Mouse (Mus musculus) CH12F3 (cell line): ENCODE measurements around the gene Lmf2.

ENCODE experiments used
- in situ Hi-C: fragments of 300-500 bp; cut with MboI; formaldehyde crosslinking; loops from 2 replicates; pipeline ENCODE4 v1.14.3; 2020; ENCODE audit warnings: low sequenced_read_pairs

Lmf2 gene

DNA sequence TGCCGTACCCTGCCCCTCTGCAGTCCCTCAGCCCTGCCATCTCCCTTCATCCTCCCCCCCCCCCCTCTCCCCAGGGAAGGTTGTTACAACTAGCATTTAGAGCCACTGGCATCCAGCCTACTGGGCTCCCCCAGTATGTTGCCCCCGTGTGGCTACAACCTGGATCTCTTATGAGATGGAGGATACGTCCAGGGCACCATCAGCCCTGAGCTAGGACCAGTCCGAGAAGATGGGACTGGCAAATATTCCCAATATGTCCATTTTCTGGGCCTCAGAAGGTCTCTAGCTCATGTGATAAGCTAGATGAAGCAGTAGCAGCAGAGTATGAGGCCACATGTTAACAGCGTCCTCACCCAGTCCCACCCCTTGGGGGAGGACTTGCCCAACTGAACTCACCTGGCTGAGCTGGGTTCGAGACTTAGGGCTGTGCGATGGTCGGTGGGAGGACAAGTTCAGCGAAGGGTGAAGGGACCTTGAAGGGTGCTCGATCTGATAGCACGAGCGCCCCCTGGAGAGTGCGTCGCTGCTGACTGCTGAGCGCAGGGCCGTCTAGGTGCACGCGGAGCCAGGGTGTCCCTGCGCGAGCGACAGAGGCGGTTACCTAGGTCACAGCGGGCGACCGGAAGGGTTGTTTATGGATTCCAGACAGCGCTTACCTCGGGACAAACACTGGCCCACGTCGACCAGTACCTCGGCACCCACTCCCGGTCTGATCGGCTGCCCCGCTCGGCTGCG lies 17.7 kb upstream of the Lmf2 start:
- in situ Hi-C loops = no loop called here

DNA sequence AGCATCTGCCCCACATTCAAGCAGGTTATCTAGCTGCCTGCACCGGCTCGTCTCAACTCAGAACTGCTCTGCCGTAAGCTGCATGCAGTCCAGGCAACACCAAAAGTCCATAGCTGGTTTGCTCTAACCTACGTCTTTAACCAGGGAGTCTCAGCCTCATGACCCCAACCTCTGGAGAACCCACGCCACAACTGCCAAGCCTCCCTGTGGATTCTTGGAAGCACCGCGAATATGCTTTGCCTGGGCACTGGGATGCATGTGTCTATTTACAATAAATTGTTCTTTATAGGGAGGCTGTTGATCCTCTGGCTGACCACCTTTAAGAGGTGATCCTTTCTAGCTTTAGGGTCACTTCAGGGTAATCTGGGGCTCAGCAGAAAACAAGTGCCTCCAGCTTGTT lies 17.1 kb upstream of the Lmf2 start:
- in situ Hi-C loops = no loop called here

DNA sequence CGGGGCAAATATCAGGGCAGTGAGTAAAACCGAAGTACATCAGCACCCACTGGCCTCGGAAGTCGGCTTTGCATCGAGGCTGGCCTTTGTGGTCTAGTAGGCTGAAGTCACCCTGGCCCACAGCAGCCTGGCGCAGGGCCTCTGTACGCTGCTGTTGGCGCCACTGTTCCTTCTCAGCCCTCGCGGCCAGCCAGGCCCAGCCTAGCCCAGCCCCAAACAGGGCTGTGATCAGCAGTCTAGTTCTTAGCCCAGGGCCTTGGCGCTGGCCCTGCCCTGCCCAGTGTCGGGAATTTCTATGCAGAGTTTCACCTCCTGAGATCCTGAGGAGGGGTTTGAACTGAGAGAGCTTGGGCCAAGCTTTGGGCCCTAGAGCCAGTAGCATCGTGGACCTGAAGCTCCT lies 16.6 kb upstream of the Lmf2 start:
- in situ Hi-C loops = no loop called here

DNA sequence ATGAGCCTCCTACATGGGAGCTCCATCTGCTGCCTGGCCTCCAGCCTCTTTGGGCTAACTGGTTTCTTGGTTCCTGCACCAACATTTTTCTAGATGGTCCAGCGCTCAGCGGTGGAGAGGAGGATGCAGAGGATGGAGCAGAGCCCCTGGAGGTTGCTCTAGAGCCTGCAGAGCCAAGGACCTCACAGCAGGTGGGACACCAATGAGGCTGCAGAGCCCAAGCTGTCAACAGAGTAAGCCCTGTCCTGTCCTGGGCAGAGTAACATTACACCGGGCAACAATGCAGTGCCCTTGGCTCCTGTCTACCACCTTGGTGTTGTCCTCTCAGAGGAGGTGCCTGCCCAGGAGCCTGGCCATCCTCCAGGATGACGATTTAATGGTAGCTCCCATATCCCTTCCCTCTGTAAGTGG lies 9.7 kb upstream of the Lmf2 start:
- in situ Hi-C loops = no loop called here

DNA sequence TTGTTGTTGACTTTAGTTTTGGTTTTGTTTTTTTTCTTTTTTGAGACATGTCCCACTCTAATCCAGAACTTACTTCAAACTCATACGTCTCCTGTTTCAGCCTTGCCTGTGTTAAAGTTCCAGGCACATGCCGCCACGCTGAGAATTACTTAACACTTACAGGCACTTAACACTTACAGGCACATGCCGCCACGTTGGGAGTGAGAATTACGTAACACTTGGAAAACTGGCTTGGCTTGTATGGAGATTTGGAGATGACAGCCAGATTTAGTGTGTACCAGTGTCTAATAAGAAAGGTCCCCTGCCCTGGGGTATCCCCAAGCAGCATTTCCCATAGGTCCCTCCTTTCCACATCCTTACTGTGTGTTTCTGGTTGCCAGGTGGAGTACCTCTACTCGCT lies 7.6 kb upstream of the Lmf2 start:
- in situ Hi-C loops = no loop called here

DNA sequence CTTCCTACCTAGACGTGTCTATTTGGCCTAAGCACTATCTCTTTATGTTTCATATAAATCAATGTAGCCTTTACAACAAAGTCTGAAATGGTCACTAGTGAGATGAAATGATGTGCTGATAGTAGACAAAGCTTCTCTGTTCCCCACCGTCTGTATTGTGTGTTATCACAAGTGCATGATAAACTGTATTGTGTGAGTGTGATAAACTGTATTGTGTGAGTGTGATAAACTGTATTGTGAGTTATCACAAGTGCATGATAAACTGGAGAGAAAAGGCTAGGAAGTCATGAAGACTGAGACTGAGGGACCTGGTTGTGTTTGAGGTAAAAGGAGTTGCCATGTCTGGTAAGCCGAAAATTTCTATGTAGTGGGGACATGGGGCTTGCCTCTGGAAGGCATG lies 3.3 kb upstream of the Lmf2 start:
- in situ Hi-C loops = no loop called here

DNA sequence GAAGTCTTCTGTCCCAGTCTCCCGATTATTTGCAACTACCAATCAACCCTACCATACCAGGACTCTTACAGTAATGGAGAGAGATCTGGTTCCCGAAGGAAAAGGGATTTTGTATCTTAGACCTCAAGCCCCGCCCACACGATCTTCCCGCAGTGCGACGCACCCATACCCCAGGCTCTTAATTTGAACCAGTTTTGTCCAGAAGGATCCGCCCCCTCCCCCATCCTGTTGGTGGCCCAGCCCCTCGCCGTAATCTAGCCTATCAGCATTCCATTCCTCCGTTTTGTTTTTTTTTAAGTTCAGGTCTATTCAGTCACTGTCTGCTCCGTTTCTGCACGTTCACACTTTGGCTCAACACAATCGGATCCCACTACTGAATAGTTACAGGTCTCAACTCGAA lies 913 bp upstream of the Lmf2 start:
- in situ Hi-C loops = no loop called here

DNA sequence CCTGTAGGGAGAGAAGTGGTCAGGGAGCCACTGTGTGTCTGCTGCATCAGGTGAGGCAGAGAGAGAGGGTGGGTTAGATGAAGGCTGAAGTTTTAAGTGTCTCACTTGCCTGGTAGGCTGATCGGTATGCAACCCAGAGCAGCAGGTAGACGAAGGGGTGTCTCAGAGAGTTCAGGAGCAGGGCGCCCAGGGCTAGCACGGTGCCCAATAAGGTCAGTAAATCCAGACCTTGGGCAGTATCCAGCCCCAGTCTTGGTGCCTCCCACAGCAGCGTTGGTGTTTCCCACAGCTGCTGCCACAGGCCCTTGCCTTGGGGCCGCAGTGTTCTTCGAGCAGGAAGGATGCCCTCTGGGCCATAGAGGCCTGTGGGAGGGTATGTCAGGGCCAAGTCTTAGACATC lies 1.0 kb downstream of the Lmf2 start:
- in situ Hi-C loops = no loop called here

DNA sequence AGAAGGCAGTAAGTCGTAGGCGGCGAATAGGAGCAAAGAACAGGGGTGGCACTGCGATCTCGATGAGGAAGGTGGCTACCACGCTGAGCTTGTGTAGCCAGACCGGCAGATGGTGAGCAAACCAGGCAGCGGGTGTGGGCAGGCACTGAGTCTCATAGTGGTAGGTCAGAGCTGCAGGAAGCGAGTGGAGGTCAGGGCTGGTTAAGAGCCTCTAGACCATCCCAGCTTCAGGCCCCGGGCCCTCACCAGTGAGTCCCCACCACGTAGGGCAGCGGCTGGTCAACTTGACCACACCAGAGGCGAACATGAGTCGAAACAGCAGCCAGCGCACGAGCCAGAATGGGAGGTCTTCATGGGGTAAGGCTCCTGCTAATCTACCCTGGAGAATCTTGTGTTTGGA lies 1.6 kb downstream of the Lmf2 start:
- in situ Hi-C loops = no loop called here

DNA sequence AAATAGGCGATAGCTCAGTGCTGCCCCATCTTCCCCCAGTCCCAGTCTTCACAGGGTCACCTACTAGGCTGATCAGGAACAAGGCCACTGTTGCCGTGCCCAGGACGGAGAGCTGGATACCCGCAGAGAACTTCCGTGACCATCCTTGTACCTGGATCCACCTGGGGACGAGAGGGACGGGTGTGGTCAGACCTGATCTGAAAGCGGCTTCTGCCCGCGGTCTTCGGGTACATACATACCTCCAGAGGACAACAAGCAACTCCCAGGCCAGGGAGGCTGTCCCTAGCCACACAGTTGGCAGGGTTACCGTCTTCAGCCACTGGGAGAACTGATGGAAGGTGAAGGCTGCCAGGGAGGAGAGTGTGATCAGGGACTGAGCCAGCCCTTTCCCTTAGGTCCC lies 2.7 kb downstream of the Lmf2 start:
- in situ Hi-C loops = no loop called here

DNA sequence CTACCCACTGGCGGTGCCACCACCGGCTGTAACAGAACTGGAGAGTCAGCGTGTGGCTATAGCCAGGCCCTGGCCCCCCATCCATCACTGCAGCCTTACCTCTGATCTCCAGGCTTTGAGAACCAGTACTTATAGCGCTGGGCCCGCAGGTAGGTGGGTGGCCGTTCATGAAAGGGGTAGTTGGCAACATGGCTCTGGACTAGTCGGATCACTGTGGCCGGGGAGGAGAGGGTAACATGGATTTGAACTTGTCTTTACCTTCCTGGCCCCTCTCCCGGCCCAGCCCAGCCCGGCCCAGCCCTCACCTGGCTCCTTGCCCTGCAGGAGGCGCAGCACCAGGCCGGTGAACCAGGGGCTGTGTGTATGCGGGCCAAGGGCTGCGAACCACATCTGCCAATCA lies 3.4 kb downstream of the Lmf2 start:
- in situ Hi-C loops = no loop called here

DNA sequence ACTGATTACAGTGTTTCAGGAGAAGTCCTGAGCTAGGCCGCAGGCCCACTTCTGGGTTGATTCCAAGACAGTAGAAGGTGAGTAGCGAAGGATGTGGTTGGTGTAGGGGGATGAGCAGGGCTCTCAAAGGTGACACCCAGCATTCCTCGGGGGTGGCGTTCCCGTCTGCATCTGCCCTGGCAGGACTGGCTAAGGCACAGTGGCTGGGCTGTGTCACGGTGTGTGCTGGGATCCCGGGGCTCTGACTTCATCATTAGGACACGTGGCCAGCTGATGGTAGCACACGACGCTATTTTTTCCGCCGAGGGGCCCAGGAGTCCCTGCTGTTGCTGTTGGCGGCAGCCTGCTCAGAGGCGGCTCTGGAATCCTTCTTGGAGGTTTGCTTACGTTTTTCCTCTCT lies 4.2 kb downstream of the Lmf2 start:
- in situ Hi-C loops = no loop called here

DNA sequence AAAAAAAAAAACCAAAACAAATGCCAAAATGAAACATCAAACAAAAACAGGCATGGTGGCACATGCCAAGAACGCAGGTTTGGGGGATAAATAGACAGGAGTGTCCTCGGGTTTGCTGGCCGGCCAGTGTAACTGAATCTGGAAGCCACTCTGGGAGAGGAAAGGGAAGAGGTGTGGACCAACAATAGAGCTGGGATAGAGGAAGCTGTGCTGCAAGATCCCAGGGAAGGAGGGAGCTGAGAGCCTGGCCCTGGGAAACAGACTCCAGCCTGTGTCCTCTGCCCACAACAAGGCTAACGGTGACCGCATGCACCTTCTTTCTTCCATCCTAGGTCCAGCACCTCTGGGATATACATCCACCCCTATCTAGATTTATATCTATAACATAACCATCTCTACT lies 5.0 kb downstream of the Lmf2 start:
- in situ Hi-C loops = no loop called here

DNA sequence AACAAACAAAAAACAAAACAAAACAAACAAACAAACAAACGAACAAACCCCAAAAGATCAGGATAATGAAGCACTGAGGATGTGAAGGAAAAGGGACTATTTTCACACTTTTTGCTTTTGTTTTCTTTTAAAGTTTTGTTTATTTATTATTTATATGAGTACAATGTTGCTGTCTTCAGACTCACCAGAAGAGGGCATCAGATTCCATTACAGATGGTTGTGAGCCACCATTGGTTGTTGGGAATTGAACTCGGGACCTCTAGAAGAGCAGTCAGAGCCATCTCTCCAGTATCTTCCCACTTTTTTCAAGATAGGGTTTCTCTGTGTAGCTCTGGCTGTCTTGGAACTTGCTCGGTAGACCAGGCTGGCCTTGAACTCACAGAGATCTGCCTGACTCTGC lies 12.1 kb downstream of the Lmf2 start:
- in situ Hi-C loops = no loop called here

DNA sequence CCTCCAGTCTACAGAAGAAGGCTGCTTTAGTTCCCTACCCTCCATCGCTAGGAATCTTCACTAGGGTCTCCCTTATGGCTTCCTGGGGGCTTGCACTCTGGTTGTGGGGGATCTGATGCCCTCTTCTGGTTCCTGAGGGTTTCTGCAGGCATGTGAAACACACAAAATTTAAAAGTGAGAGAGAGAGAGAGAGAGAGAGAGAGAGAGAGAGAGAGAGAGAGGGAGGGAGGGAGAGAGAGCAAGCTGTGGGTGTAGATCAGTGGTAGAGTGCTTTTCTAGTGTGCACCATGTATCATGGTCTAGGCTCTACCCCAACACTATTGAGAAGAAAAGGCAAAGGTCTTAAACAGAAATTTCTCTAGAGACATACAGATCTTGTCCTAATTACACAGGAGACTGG lies 13.8 kb downstream of the Lmf2 start:
- in situ Hi-C loops = no loop called here

DNA sequence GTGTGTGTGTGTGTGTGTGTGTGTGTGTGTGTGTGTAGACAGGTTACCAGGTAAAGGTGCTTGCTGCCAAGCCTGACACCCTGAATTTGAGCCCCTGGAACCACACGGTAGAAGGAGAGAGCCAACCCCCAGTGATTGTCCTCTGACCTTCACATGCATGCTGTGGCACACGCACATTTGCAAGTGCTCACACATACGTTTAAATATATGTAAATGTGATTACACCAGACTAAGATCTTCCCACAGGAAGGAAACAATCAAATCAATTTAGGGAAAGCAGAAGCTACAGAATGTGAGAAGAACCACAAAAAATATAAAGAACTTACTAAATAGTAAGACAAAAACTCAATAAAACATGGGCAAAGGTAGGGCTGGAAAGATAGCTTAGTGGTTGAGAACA lies 15.3 kb downstream of the Lmf2 start:
- in situ Hi-C loops = no loop called here

DNA sequence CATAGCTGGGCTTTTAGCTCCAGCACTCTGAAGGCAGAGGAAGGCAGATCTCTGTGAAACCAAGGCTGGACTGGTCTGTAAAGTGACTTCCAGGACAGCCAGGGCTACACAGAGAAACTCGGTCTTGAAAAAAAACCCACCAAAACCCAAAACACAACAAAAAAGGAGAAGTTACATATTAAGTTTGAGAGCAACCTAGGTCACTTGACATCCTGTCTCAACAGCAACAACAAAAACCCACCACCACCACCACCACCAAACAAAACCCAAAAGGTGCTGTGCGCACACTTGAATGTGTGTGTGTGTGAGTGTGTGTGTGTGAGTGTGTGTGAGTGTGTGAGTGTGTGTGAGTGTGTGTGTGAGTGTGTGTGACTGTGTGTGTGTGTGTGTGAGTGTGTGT lies 15.8 kb downstream of the Lmf2 start:
- in situ Hi-C loops = no loop called here

DNA sequence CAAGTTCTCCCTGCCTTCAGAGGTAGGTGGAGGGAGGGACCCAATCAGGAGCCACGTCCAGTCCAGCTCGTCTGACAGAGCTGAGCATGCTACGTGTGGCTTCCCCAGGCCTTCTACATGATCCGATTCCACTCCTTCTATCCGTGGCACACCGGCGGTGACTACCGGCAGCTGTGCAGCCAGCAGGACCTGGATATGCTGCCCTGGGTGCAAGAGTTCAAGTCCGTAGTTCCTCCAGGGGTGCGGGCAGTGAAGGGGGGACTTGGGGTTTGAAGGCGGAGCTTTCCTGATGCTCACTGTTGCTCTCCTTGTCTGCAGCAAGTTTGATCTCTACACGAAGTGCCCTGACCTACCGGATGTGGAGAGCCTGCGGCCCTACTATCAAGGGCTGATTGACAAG lies 19.0 kb downstream of the Lmf2 start:
- in situ Hi-C loops = no loop called here

DNA sequence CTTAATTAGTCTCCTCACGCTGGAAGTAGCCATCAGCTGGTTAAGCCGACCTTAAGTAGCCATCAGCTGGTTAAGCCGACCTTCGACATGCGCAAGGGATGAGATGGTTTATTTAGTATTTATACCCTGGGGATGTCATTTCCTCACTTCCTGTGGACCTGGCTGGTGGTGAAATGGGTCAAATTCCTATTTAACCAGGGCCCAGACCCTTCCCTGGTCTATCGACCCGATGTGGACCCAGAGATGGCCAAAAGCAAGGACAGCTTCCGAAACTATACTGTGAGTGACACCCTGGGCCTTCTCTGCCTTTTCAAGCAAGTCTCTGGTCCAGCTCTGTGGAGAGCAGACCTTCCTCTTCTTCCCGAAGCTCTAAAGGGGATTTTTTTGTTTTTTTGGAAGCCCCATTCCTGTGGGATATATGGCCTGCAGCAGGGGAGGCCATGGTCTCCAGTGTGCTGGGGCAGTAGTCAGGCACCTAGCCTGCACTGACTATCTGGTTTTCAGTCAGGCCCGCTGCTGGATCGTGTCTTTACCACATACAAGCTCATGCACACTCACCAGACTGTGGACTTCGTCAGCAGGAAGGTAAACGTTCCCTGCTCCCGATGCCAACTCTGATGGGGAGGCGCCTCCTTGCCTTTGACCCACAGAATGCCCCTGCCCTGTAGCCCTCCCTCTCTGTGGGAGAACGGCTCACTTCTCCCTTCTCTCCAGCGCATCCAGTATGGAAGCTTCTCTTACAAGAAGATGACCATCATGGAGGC lies 20.5 kb downstream of the Lmf2 start:
- in situ Hi-C loops = no loop called here

DNA sequence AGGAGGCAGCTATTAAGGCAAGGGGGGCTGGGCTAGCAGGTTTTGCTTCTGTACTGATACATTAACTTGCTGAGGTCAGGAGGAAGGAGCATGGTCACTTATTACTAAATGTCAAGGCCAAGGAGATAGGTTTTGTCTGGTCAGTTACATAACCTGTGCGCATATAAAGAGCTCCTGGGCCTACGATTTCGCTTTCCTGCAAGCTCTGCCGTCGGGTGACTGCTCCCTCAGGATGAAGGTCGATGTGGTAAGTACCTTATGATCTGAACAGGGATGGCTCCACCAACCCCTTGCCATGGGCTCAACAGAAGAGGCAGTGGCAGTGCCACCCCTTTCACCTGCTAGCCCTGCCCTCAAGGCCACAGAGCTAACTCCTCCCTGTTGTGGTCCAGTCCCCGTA lies 21.2 kb downstream of the Lmf2 start, which contains the start of gene Miox:
TSS of gene Miox (plus strand) at position 128 of the 400 bp plus-strand sequence.
- in situ Hi-C loops = no loop called here

DNA sequence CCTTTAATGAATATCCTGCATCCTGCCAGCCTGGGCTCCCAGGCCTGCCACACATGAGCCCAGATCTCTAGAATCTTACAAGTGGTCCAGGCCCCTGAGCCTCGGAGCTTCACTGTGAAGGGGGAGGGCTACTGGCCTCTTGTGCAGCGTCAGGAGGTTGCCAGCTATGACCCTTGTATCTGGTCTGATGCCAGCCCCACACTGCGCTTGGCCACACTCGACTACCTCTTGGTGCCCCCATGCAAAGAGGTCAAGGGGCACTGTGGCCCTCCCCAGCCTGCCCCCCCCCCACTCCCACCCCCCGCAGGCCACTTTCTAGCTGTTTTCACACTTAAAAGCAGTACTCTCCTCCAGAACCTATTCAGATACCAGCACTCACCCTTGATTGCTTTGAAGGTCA lies 29.0 kb downstream of the Lmf2 start:
- in situ Hi-C loops = no loop called here

DNA sequence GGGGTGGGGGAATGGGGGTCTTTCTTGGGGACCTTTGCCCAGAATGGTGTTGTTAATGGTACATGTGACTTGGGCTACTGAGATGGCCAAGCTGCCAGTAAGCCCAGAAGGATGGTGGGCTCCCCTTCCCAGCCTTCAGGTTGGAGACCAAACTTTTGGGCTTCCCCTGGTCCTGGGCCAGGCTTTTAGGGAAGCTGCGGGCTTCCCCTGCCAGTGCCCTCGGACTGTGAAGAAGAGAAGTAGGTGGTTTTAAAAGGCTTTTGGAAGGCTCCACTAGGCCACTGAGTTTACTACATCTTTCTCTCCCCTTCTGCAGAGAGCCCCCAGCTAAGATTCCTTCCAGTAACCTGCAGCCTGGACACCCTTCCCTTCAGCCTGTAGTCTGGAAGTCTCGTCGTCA lies 31.8 kb downstream of the Lmf2 start:
- in situ Hi-C loops = no loop called here
